Mouse (Mus musculus): ENCODE results near the gene Camkk1.

- TF ChIP-seq CTCF (IDR thresholded peaks at IDR 0.05) (no peak), EP300 (IDR thresholded peaks at IDR 0.05) (no peak)
Measured at GRCm38 (mm10) chr11:73037691-73038090, 18.9 kb downstream of the Camkk1 start.
